Mouse (Mus musculus): ENCODE results near the gene Haus3.

Haus3 gene

DNA sequence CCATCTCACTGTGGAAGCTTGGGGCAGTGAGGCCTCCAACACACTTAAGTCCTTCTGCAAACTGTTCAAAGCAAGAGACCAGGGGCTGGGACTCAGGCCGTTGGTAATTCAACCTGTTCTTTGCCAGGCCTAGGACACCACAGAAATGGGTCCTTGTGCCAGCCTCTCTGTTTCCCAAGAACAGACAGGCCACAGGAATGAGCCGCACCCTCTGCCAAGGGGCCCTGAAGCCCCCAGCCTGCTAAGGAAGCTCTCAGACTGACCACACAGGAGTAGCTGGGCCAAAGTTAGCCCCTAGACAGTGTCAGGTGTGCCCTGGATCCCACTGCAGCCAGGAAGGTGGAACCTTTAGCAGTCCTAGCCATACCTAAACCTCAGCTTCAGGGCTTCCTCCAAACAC lies 17.1 kb upstream of the Haus3 start:
- DNase-seq = peak; percentile 26

GRCm38 (mm10) chr5:34185791-34186190 lies 16.5 kb upstream of the Haus3 start:
- DNase-seq = no peak

- no peak for DNase-seq
Measured at GRCm38 (mm10) chr5:34185051-34185580, 15.8 kb upstream of the Haus3 start.

GRCm38 (mm10) chr5:34183976-34184375 lies 14.6 kb upstream of the Haus3 start:
- no peak for DNase-seq

DNA sequence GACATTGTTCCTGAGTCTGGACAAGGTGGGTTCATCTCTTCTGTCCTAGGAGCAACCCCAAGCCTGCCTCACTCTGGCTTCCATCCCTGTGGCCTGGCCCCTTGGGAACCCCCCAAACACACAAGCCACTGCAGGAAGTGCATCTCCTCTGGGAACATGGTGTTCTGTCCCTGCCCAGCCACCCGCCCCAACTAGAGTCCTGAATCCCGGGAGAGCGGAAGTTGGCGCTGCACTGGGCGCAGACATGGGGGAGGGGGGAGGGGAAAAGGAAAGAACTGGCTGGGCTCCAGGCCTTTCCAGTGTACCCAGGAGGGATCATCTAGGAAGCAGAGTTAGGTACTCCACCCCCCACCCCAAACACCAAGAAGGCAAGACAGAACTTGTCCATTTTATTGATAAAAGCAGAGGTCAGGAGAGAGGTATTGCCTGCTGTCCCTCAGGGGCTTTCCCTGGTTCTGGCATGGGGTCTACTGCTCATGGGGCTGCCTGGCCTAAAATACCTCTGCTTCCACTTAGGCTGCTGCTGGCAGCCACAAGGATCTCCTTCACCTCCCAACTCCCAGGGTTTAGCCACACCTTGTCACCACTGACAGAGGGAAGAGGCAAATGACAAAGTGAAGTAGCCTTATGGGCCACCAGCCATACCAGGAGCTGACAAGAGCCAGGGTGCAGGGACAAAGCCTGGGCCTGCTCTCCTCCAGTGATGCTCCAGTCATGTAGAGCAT lies 14.0 kb upstream of the Haus3 start:
- DNase-seq = peak; percentile 74

GRCm38 (mm10) chr5:34182486-34182885 lies 13.2 kb upstream of the Haus3 start:
- peak; percentile 58 for DNase-seq

- no peak for DNase-seq
Measured at GRCm38 (mm10) chr5:34177821-34178220, 8.5 kb upstream of the Haus3 start.

GRCm38 (mm10) chr5:34177091-34177490 lies 7.8 kb upstream of the Haus3 start:
- DNase-seq = no peak

- no peak for DNase-seq
Measured at GRCm38 (mm10) chr5:34176691-34177090, 7.4 kb upstream of the Haus3 start.

DNA sequence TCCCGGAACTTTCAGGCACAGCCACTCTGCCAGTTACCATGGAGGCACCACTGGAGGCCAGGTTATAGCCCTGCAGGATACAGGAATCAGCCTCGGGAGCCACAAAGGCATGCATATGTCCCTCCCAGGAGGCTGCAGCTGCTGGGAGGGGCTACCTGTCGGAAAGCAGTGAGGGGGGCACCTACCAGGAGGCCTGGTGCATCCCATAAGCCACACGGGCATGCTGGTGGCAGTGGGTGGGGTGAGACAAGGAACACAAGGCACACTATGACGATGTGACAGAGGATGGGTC lies 6.0 kb upstream of the Haus3 start:
- DNase-seq = no peak

- no peak for DNase-seq
Measured at GRCm38 (mm10) chr5:34174550-34175402, 5.4 kb upstream of the Haus3 start.

DNA sequence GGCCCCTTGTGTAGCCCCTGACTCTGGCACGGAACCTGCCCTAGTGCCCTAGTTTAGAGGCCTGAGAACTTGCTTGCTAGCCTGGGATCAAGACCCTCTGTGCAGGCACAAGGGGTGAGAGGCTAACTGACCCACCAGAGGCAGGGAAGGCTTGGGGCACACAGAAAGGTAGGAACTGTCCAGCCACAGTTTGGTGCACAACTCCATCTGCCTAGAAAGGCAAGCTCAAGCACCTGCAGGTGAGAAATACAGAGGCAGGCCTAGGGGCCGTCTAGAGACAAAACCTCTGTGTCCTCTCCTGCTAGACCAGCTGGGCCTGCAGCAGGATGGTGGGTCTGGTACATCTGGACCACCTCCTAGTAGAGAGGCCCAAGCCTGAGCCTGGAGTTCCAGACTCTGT lies 4.7 kb upstream of the Haus3 start:
- DNase-seq = no peak

- DNase-seq = peak; percentile 49
Measured at GRCm38 (mm10) chr5:34170726-34171125, 1.4 kb upstream of the Haus3 start.

DNA sequence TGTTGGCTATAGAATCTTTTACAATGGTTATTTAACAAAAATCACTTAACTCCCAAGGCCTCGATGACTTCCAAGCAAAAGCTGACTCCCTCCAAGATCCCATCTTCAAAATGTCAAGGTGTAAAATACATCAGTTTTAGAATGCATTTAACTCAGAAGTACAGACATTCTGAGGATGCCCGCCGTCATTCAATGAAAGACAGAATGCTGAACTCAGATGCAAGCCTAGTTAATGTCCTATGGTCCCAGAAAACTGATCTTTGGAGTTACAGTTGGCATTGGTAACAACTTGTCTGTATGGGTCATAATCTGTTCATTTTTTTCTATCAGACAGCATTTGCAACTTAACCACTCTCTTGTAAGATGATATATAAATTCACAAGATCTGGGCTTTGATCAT lies 627 bp upstream of the Haus3 start:
- no peak for DNase-seq

DNA sequence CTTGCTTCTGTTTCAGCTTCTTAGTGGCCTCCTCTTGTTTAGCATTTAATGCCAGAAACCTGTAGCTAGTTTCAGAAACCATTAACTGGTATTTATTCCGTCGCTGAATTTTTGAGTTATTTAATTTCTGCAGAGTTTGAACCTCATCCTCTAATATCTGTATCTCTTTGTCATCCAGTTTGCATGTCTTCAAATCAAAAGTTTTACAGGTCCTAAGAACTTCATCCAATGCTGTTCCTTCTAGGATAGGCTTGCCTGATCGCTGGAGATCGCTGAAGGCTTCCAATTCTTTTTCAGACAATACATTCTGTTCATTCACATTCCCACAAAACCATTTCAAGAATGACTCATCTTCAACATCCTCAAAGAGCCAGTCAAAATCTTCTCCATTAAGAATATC lies 1.5 kb downstream of the Haus3 start:
- no peak for DNase-seq

DNA sequence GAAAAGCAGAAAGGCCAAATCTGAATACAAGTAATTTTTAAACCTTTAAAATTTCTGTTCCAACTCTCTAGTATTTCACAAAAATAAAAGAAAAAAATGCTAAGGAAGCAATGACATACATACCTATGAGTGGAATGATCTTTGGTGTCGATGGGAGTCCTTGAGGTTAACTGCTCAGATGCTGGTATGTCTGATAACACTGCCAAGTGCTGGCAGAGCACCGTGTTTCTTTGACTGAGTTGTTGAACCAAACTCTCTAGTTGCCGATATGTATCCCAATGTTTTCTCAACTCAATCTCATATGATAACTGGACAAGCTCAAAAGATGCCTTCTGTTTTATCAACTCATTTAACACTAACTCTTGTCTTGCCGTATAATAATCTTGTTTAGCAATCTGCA lies 3.5 kb downstream of the Haus3 start:
- DNase-seq = no peak

DNA sequence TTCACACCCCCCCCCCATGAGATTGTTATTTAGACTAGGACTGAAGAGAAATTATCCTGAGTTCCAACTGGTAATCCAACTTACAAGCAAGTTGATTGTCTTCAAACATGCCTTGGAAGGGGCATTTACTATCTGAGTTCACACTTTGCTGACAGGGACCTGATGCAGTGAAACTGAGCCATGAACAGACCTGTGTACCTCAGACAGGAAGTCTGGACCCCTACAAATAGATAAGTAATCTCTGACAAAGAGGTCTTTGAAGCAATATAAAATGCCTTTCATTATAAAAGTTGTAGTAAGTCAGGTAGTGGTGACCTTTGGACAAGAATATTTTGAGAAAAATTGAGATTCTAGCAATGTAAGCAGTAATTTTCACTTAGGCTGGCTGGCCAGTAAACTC lies 20.9 kb downstream of the Haus3 start:
- no peak for DNase-seq

DNA sequence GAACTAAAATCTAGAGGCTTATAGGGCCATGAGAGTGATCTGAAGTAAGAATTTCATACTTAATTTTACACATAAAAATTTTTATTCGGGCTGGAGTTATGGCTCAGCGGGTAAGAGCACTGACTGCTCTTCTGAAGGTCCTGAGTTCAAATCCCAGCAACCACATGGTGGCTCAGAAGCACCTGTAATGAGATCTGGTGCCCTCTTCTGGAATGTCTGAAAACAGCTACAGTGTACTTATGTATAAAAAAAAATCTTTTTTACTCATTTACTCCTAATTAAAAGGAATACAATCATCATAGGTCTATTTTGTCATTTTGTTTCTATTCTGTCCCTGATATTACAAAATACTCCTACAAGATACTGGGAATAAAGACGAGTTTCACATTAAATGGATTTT lies 21.8 kb downstream of the Haus3 start:
- DNase-seq = no peak

DNA sequence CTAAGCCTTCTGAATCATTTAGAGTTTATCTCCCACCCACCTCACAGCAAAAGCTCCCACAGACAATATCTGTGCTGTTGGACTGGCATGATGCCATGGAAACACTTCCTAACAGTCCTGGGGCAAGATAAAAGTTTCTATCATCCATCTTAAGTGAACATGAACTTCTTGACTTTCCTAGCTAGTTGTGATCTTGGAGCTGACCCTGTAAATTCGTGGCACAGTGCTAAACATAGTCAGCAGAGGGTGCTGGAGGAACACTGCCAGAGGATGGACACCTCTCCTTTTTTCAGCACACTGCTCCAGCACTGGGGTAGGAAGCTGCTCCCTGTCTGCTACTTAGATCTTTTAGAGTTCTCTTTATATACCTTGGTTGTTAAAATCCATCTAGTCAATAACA lies 29.6 kb downstream of the Haus3 start:
- DNase-seq = peak; percentile 51

DNA sequence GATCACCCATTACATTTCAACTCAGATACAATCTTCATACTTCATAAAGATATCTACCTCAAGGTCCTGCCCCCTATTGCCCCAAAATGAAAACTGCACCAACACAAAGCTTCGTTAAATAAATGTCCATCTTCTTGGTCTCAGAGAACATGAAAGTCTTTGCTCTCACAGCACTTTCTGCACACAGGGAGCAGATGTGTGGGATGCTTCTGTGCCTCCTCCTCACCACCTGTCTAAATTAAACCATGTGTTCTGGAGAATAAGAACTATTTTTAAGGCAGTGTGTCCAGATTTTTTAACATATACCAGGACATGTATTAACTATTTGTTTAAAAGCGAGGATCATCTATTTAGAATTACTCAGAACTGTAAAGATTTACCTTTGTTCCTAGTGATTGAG lies 36.6 kb downstream of the Haus3 start:
- DNase-seq = no peak

DNA sequence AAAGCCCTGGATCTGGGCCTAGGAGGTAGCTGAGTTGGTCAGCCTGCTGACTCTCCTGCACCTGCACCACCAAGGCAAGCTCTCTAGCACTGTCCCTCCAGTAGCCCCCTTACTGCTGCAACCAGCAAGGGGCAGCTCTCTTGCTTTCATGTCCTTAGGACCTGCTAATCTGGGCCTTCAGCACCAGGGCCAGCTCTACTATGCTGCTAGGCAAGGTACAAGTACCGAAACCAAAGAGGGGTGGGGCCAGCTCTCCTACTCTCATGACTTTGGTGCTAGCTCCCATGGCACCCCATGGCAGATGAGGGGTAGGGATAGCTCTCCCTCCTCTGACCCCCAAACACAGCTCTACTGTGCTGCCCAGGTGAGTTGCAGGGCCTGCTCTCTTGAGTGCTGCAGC lies 45.2 kb downstream of the Haus3 start:
- no peak for DNase-seq

GRCm38 (mm10) chr5:34119121-34119856 lies 50.0 kb downstream of the Haus3 start:
- no peak for DNase-seq

DNA sequence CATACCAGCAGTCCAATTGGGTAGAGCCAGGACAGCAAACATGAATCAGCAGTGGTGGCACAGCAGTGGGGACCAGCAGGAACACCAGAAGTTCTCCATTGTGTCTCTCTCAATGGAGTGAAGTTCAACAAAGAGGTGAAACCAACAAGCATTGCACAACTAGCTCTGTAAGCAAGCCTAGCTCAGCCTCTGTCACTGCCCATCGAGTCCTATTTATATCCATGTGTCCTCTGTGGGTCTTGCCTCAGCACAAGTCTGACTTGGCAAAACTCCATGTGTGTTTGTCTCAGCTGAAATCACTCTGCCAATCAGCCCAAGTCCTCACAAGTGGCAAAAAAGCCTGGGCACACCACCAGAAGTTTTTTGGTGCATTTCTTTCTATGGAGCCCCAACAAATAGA lies 63.6 kb downstream of the Haus3 start:
- DNase-seq = no peak

Measured in kidney, adult 9 months (tissue).